Mouse (Mus musculus) small intestine, adult 2 months (tissue): Measurements from ENCODE around the gene Calcb.

Experiments used
- CTCF ChIP-seq: fragments of 200-500 bp; IDR thresholded peaks from 2 replicates; pipeline ENCODE4 v1.5.1; 2012; ENCODE audit warnings: low read depth, mild to moderate bottlenecking, control low read depth, inconsistent platforms, low read length, moderate library complexity, mixed read lengths; ENCODE audit not compliant: insufficient replicate concordance, insufficient read length; ENCODE audit errors: extremely low read depth
- POLR2A ChIP-seq: fragments of 200-500 bp; IDR thresholded peaks from 2 replicates; pipeline ENCODE4 v1.6.1; 2012; ENCODE audit warnings: low read depth, mild to moderate bottlenecking, control low read depth, inconsistent platforms, low read length, moderate library complexity

DNA sequence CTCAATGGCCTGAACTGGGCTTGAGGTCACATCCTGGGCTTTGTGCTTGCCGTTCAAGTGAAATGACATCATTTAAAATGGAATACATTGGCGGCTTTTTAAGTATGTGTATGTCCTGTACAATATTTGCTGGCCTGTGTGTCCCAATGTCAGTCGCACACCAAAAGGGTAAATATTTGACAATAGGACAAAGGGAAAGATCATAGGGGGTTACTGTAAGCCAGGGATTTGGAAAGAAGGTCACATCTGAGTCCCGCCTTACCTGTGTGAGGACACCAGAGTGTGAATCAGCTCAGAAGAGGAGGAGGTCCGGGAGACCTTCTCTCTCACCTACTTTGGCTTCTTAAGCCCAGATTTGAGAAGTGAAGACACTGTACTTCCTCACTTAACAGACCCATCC, 50.1 kb downstream of the Calcb start:
- TF ChIP-seq CTCF (no peak), POLR2A (no peak)
